25 mouse cellular contexts compared by ENCODE assay signal in the genomic region with DNA sequence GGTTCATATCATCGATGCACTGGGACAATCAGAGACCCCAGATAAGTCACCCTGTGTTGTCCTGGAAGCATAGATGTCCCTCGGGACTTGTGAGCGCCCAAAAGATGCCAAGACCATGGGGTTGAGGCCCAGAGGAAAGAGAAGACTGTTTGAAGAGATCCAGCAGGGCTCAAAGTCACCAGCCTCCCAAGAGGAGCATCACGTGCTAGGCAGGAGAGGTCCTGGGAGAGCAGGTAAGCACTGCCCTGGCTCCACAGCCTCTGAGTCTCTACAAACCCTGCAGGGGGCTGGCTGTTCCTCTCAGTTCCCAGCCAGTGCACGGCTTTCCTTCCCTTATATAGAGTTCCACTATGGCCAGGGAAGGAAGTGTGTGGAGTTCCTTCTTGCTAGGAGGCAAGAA.
DNase-seq lines count a peak whose midpoint lies in the region; ATAC-seq and TF ChIP-seq lines count a peak whose summit lies in the region.
"Had no signal": no experiment of that assay in that cellular context is flagged by ENCODE, and none has a peak within 500 bp of the region (broad histone marks: within the 10 kb centered on the region; RNA-seq: fewer than 3 reads in every experiment).

No protein-coding gene starts in this region.

- ATAC-seq in heart, embryonic 12.5 days (ENCODE audit: insufficient number of reproducible peaks, low FRiP score), result no peak
- ATAC-seq: forebrain, embryonic 15.5 days; hindbrain, embryonic 16.5 days; midbrain, embryonic 15.5 days had no signal

- 66% methylated on average over 5 of the region's 5 CpGs for WGBS in heart, embryonic 12.5 days
- 84% methylated on average over 5 of the region's 5 CpGs for WGBS in limb, embryonic 10.5 days

- peaks cover 94% of the 10 kb centered on the region for H3K4me1 ChIP-seq in heart, embryonic 12.5 days (replicated peaks)
- H3K4me1 ChIP-seq in limb, embryonic 10.5 days, result peaks cover 65% of the 10 kb centered on the region

- peak; percentile 19 for DNase-seq in gastrocnemius, adult 2 months
- no peak for DNase-seq in gastrocnemius, postnatal 25 days
- no peak for DNase-seq in heart, adult 8-10 months (ENCODE audit: low spot score)
- peak; percentile 42 for DNase-seq in kidney, adult 9 months
- DNase-seq in kidney, postnatal 14 days, result no peak
- DNase-seq in limb, embryonic 10.5 days (ENCODE audit: low spot score), result no peak
- DNase-seq: adrenal gland, postnatal 10 days; cerebellum, adult 11-12 months; cerebellum, adult 9-11 months; embryo, embryonic 11 days; kidney, postnatal 4 days; retina, postnatal 1 day; right cerebral cortex, postnatal 14 days; thymus, postnatal 4 days had no signal

- peak overlapping the region; percentile 72 for H3K27ac ChIP-seq in gastrocnemius, adult 2 months
- H3K27ac ChIP-seq in heart, embryonic 12.5 days (ENCODE audit: poor library complexity, severe bottlenecking), result peak overlapping the region; percentile 85; the same call in 1 of the 2 replicates
- H3K27ac ChIP-seq in limb, embryonic 10.5 days, result peak overlapping the region; percentile 47; the same call in 1 of the 2 replicates
- H3K27ac ChIP-seq: embryonic facial prominence, embryonic 12.5 days; forebrain, embryonic 15.5 days; kidney, embryonic 15.5 days; lung, embryonic 15.5 days; midbrain, embryonic 10.5 days; midbrain, embryonic 15.5 days; neural tube, embryonic 15.5 days had no signal

- no peak overlapping the region for H3K4me2 ChIP-seq in heart, embryonic 12.5 days
- H3K4me2 ChIP-seq: embryonic facial prominence, embryonic 12.5 days; forebrain, embryonic 15.5 days; kidney, embryonic 15.5 days; liver, embryonic 11.5 days; lung, embryonic 15.5 days; midbrain, embryonic 15.5 days; neural tube, embryonic 15.5 days had no signal

- no peaks in the 10 kb centered on the region for H3K27me3 ChIP-seq in heart, embryonic 12.5 days (replicated peaks)
- no peaks in the 10 kb centered on the region for H3K27me3 ChIP-seq in limb, embryonic 10.5 days (ENCODE audit: low read depth, poor library complexity, severe bottlenecking)
- H3K27me3 ChIP-seq: embryonic facial prominence, embryonic 12.5 days; forebrain, embryonic 15.5 days; kidney, embryonic 15.5 days; lung, embryonic 15.5 days; midbrain, embryonic 15.5 days; neural tube, embryonic 15.5 days had no signal

- TF ChIP-seq CTCF in gastrocnemius, adult 2 months (IDR thresholded peaks at IDR 0.05), result no peak

- intact Hi-C loops in gastrocnemius, adult 2 months (cut with DNase I), result no loop called here

- H3K4me3 ChIP-seq in gastrocnemius, adult 2 months, result peak overlapping the region; percentile 19
- no peak overlapping the region for H3K4me3 ChIP-seq in heart, embryonic 12.5 days
- no peak overlapping the region for H3K4me3 ChIP-seq in limb, embryonic 10.5 days
- H3K4me3 ChIP-seq: embryonic facial prominence, embryonic 12.5 days; forebrain, embryonic 15.5 days; kidney, embryonic 15.5 days; lung, embryonic 15.5 days; midbrain, embryonic 10.5 days; midbrain, embryonic 15.5 days; neural tube, embryonic 15.5 days had no signal

- H3K36me3 ChIP-seq in heart, embryonic 12.5 days, result no peaks in the 10 kb centered on the region
- H3K36me3 ChIP-seq in limb, embryonic 10.5 days, result no peaks in the 10 kb centered on the region
- H3K36me3 ChIP-seq: embryonic facial prominence, embryonic 12.5 days; forebrain, embryonic 15.5 days; G1E; kidney, embryonic 15.5 days; lung, embryonic 15.5 days; midbrain, embryonic 10.5 days; midbrain, embryonic 15.5 days; neural tube, embryonic 15.5 days had no signal

- no peaks in the 10 kb centered on the region for H3K9me3 ChIP-seq in heart, embryonic 12.5 days (replicated peaks)
- no peaks in the 10 kb centered on the region for H3K9me3 ChIP-seq in limb, embryonic 10.5 days (replicated peaks)
- H3K9me3 ChIP-seq: embryonic facial prominence, embryonic 12.5 days; forebrain, embryonic 15.5 days; G1E; kidney, embryonic 15.5 days; lung, embryonic 15.5 days; midbrain, embryonic 10.5 days; midbrain, embryonic 15.5 days; neural tube, embryonic 15.5 days had no signal

- 0 out of 2 replicates have a peak overlapping the region, but pooled peaks have one; percentile 29 for H3K9ac ChIP-seq in heart, embryonic 12.5 days
- H3K9ac ChIP-seq: embryonic facial prominence, embryonic 12.5 days; forebrain, embryonic 15.5 days; kidney, embryonic 15.5 days; lung, embryonic 15.5 days; midbrain, embryonic 15.5 days; neural tube, embryonic 15.5 days had no signal

Comparison
In these comparisons a context has a peak if more than half of its experiments do, and no peak if none do; other contexts are left out.
1. DNase-seq: peak in gastrocnemius, adult 2 months (single experiment) and kidney, adult 9 months (single experiment); none in gastrocnemius, postnatal 25 days (single experiment), heart, adult 8-10 months (single experiment), kidney, postnatal 14 days (single experiment) and limb, embryonic 10.5 days (single experiment).
2. Peak in every context shown above with its lines, with median percentiles within 50 percentile points of each other: H3K27ac ChIP-seq.